Mouse (Mus musculus) thymus, postnatal 0 days (tissue): ENCODE measurements around the gene Vwc2. TPM values are rescaled to one million over a fixed set of nuclear protein-coding genes. Genes with fewer than 3 reads are reported as not detected.

Experiments used
- DNase-seq: peaks from one replicate; pipeline ENCODE4 v3.0.0-alpha.2; 2015; ENCODE audit warnings: low spot score
- polyA plus RNA-seq: library from polyadenylated mRNA; unstranded; fragments of >200 nt; fragmentation: Nextera tagmentation; extraction: Ambion mirVana; gene quantifications from 2 replicates; pipeline ENCODE4 v1.2.1, GENCODE M21; 2015

The Vwc2 gene
- polyA plus RNA-seq = 0.06 and 0.12 TPM in 2 replicates

DNA sequence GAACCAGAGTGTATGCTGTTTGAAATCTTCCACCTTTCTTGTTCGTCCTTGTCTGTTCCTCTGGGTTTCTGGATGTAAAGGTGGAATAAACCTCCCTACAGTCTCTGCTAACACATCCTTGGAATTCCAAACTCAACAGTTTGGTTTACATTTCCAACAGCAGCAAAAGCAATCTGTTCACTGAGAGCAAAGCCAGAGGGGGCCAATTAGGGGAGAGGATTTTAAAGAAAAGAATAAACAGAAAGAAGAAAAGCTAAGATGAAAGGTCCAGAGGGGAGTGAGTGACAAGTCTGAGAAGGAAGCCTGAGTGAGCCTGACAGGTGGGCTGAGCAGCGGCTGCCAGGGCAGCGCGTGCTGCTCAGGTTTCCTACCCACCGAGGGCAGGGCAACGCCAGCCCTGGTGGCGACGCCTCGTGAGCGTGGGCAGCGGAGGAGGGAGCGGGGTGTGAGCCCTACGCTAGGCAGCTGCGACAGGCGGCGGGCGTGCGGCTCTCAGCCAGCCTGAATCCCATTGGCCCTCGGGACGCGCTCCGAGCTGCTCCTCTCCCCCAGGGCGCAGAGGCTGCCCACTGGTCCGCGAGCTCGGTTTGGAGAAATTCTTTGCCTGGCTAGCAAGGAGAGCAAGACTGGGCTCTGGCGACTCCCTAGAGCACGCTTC, at the start of gene Vwc2:
TSS of gene Vwc2 (plus strand) at position 648 of the 658 bp plus-strand sequence.
- no peak for DNase-seq

- no peak for DNase-seq
Measured at GRCm38 (mm10) chr11:11088162-11088756, 25.8 kb upstream of the Vwc2 start.

- no peak for DNase-seq
Measured at GRCm38 (mm10) chr11:11097606-11098005, 16.4 kb upstream of the Vwc2 start.

DNA sequence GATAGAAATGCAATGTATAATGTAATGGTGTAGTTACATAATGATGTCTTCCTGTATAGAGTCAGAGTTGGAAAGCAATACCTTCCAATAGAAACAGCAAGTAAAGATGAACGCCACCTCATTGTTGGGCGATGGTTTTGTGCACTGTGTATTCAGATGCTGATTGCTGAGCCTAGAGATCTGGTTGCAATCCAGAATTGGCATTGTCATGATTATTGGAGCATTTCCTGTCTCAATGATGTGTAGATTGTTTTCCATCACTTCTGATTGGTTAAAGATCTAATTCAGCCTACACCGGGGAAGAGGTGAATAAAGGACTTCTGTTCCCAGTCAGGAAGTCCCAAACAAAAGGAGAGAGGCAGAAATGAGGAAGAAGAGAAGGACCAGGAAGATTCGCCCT, 15.7 kb upstream of the Vwc2 start:
- no peak for DNase-seq

DNA sequence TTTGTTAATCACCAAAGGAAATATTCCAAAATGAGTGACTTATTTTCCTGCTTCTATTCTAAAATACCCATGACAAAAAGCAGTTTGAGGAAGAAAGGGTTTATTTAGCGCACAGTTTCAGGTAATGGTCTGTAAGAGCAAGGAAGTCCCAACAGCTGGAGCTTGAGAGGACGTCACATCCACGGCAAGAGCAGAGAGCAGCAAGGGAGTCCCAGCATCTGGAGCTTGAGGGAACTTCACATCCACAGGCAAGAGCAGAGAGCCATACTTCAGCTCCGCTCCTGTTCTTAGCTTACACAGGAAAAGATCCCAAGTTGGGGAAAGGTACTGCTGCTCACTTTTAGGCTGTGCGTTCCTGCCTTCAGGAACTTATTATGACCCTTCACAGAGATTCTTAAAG, 15.0 kb upstream of the Vwc2 start:
- DNase-seq = no peak

- DNase-seq = no peak
Measured at GRCm38 (mm10) chr11:11102182-11102581, 11.8 kb upstream of the Vwc2 start.

GRCm38 (mm10) chr11:11102620-11103019, 11.4 kb upstream of the Vwc2 start:
- DNase-seq = no peak

DNA sequence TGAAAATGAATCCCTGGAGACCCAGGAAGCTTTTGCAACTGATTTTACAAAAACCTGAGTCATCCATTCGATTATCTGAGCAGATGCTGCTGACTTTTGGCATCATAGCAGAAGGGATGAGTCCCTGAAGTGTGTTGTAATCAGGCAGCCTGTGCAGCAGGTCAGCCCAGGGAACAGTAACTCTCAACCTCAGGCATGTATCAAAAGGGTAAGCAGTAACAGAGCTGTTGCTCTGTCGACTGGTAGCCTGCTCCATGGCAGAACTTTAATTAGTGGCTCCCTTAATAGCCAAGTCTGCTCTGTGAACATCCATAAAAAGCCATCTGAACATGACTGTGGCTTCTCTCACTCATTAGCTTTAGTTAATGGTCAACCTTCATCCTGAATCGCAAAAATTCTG, 5.1 kb upstream of the Vwc2 start:
- no peak for DNase-seq

DNA sequence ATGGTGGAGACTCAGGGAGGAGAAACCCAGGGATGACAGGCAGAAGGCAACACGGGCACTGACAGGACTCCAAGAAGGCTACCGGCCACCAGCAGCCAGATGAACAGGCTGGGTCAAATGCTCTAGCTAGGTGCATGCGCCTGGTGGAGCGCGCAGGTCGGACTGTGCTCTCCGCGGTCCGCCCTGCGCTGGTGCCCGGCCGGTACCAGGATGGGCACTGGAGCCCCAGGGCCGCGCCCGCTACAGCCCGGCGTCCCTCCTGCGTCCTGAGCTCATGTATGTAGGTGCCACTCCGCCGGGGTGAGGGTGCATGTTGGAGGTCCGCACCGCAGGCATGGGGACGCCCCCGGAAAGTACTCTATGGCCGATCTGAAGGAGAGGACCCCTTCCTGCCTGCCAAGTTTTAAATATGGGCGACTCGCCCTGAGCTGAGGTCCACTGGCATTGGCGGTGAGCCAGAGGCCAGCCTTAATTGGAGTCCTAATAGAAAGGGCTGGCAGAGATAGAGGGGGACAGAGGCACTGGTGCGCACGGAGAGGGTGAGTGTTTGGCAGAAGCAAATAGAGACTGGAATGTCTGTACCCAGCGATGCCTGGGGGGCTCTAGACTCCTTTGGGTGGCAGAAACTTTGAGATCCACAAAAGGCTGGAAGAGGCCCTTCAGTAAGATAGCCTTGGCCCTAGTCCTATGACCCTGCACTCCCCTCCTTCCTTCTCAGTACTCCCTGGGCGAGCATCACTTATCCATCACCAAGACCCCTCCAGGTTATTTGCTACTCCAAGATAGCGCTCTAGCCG, 409 bp downstream of the Vwc2 start:
- no peak for DNase-seq

DNA sequence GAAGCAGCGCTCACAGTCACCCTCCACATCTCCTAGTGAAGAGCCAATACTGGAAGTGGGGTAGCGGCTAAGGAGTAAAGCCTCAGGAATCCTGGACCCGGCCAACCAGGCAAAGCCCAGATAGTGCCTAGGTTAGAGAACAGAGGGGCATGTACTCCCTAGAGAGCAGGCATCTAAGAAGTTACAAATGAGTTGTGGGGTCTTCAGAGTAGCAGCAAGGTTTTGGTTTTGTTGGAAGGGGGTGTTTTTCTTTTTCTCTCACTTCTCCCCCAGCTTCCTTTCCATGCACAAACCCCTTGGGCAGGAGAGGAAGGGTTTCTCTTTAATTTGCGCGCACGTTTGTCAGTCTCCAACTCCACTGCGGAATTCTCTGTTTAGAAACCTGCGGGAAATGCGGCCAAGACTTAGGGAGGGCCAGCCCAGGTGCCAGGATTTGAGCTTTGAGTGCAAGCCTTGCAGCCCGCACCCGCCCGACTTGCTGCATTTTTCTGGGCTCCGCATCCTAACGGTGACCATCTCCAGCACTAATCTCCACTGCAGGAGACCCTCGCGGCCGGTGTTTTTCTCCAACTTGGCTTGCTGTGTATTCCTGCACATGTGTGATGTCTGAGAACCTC, 1.1 kb downstream of the Vwc2 start:
- no peak for DNase-seq

GRCm38 (mm10) chr11:11115648-11116590, 1.9 kb downstream of the Vwc2 start:
- DNase-seq = no peak

GRCm38 (mm10) chr11:11116736-11117135, 2.7 kb downstream of the Vwc2 start:
- no peak for DNase-seq

GRCm38 (mm10) chr11:11122866-11123265, 8.8 kb downstream of the Vwc2 start:
- DNase-seq = no peak

GRCm38 (mm10) chr11:11131414-11132077, 17.5 kb downstream of the Vwc2 start:
- DNase-seq = no peak

DNA sequence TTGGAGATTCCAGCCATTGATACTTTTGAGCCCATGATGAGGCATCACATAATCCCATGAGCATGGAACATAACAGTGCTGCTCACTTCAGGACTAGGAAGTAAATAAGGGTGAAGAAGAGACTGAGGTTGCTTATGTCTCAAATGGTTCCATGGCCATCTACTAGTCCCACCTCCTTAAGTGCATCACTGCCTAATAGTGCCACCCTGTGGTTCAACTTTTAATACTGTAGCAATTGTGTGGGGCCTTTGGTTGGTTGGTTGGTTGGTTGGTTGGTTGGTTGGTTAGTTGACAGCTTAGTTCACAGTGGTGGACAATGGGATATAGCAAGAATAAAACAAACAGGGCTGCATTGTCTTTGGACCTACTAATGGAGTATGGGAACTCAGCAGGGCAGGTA, 26.6 kb downstream of the Vwc2 start:
- DNase-seq = no peak

- no peak for DNase-seq
Measured at GRCm38 (mm10) chr11:11152681-11153080, 38.7 kb downstream of the Vwc2 start.

DNA sequence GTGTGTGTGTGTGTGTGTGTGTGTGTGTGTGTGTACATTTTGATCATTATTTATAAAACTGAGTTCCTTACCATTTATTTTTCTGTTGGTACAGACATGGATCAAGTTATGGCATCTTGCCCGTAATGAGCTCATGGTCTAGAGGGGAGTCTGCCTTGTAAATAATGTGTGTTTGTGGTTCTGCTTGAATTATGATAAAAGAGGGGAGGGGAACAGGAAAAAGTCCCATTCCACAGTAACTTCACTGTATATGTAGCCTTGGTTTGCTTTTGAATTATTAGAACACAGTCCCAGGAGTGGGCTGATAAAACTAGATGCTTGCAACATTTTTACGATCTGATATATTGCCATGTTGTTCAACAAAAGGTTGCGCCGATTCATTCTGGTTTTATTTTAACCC, 57.4 kb downstream of the Vwc2 start:
- DNase-seq = no peak

GRCm38 (mm10) chr11:11175259-11175658, 61.2 kb downstream of the Vwc2 start:
- no peak for DNase-seq

GRCm38 (mm10) chr11:11182705-11183104, 68.7 kb downstream of the Vwc2 start:
- no peak for DNase-seq

DNA sequence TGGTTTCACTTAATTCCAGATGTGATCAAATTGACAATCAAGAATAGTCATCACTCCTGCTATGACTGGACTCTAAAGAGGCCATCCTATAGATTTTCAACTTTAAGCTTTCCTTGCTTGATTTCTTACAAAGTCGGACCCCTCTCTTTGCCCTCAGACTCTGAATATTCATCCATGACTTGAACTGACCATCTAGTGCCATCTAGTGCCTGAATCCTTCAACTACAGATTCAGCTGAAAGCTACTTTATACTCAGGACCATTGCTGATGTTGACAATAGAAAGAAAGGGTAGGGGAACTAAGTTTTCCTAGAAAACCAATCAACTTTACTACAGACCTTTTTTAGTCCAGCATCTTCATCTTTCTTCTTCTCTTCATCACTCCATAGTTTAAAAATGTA, 109.1 kb downstream of the Vwc2 start:
- DNase-seq = no peak
